8 mouse cellular contexts compared by ENCODE assay signal in the genomic region with DNA sequence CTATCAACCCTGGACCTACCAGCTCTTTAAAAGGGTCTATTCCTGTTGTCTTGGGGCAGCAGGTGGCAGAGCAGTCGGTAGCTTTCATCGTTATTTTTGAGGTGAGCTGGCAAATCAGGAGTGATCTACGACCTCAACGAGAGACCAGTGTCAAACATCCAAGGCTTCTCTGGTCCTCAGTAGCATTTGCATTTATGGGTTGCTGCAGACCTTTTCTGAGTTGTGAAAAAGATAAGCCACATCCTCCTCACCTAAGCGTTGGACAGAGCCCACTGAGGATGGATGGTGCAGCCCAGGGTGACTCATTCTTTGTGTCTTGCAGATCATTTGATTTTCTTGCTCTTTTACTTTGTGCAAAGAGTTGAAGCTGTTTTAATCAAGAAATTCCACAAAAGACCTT. TPM values are rescaled to one million over a fixed set of nuclear protein-coding genes. Genes with fewer than 3 reads are reported as not detected.
DNase-seq lines count a peak whose midpoint lies in the region; ATAC-seq and TF ChIP-seq lines count a peak whose summit lies in the region.

No protein-coding gene starts in this region.

- H3K9me3 ChIP-seq in heart, embryonic 13.5 days, result no peaks in the 10 kb centered on the region
- no peaks in the 10 kb centered on the region for H3K9me3 ChIP-seq in ES-Bruce4 (replicated peaks; ENCODE audit: control insufficient read depth, insufficient read depth, low read length, poor library complexity, severe bottlenecking)
- no peaks in the 10 kb centered on the region for H3K9me3 ChIP-seq in forebrain, embryonic 11.5 days (ENCODE audit: control insufficient read depth, low read length)

- peaks cover 17% of the 10 kb centered on the region; the same call in 1 of the 2 replicates for H3K79me2 ChIP-seq in liver, adult 2 months (ENCODE audit: control insufficient read depth, insufficient read depth, low read length)

- peak overlapping the region; percentile 97 for H3K4me3 ChIP-seq in heart, embryonic 13.5 days
- peak overlapping the region; percentile 87 for H3K4me3 ChIP-seq in ES-Bruce4 (ENCODE audit: low read depth, low read length)
- H3K4me3 ChIP-seq in forebrain, embryonic 11.5 days (ENCODE audit: low read depth, low read length), result peak overlapping the region; percentile 92
- peak overlapping the region; percentile 98 for H3K4me3 ChIP-seq in liver, adult 2 months (ENCODE audit: insufficient read depth, low read depth, low read length)
- peak overlapping the region; percentile 87 for H3K4me3 ChIP-seq in small intestine, adult 2 months (ENCODE audit: low read depth, low read length)

- no peaks in the 10 kb centered on the region for H3K27me3 ChIP-seq in heart, embryonic 13.5 days (replicated peaks)
- H3K27me3 ChIP-seq in ES-Bruce4 (ENCODE audit: control insufficient read depth, insufficient read depth, low read length, poor library complexity, severe bottlenecking), result no peaks in the 10 kb centered on the region
- H3K27me3 ChIP-seq in forebrain, embryonic 11.5 days (ENCODE audit: control insufficient read depth, insufficient read depth, low read length), result no peaks in the 10 kb centered on the region
- H3K27me3 ChIP-seq in liver, adult 2 months (ENCODE audit: control insufficient read depth, insufficient read depth, low read length), result no peaks in the 10 kb centered on the region
- no peaks in the 10 kb centered on the region for H3K27me3 ChIP-seq in small intestine, adult 2 months (ENCODE audit: control insufficient read depth, insufficient read depth, low read length)

- H3K4me1 ChIP-seq in heart, embryonic 13.5 days, result peaks cover 14% of the 10 kb centered on the region
- no peaks in the 10 kb centered on the region for H3K4me1 ChIP-seq in ES-Bruce4 (ENCODE audit: control insufficient read depth, insufficient read depth, low read length)
- no peaks in the 10 kb centered on the region; the same call in 1 of the 2 replicates for H3K4me1 ChIP-seq in forebrain, embryonic 11.5 days (replicated peaks; ENCODE audit: control insufficient read depth, insufficient read depth, low read length)
- peaks cover 10% of the 10 kb centered on the region for H3K4me1 ChIP-seq in liver, adult 2 months (ENCODE audit: control insufficient read depth, insufficient read depth, low read length)
- peaks cover 3% of the 10 kb centered on the region; the same call in 1 of the 2 replicates for H3K4me1 ChIP-seq in small intestine, adult 2 months (ENCODE audit: control insufficient read depth, insufficient read depth, insufficient read length, low read length)

- TF ChIP-seq CTCF in ES-Bruce4 (IDR thresholded peaks at IDR 0.05; ENCODE audit: low read depth, low read length), result no peak
- no peak for TF ChIP-seq CTCF in liver, adult 2 months (IDR thresholded peaks at IDR 0.05; ENCODE audit: low read depth, low read length)
- no peak for TF ChIP-seq CTCF in small intestine, adult 2 months (IDR thresholded peaks at IDR 0.05; ENCODE audit: extremely low read depth, insufficient read length, insufficient replicate concordance, low read depth, low read length)

- H3K27ac ChIP-seq in heart, embryonic 13.5 days (replicated peaks), result no peak overlapping the region; the same call in none of the 2 replicates
- H3K27ac ChIP-seq in ES-Bruce4 (ENCODE audit: insufficient read depth, low read length), result no peak overlapping the region
- no peak overlapping the region for H3K27ac ChIP-seq in forebrain, embryonic 11.5 days (ENCODE audit: low read depth, low read length)
- H3K27ac ChIP-seq in liver, adult 2 months (replicated peaks; ENCODE audit: insufficient read depth, low read depth, low read length), result no peak overlapping the region
- H3K27ac ChIP-seq in small intestine, adult 2 months (ENCODE audit: insufficient read depth, low read depth, low read length), result peak overlapping the region; percentile 58

- TF ChIP-seq POLR2A in ES-Bruce4 (IDR thresholded peaks at IDR 0.05; ENCODE audit: insufficient read depth, low read length), result no peak
- TF ChIP-seq POLR2A in liver, adult 2 months (IDR thresholded peaks at IDR 0.05; ENCODE audit: extremely low read depth, insufficient read depth, low read length), result no peak
- no peak for TF ChIP-seq POLR2A in small intestine, adult 2 months (IDR thresholded peaks at IDR 0.05; ENCODE audit: low read depth, low read length)

- H3K9ac ChIP-seq in heart, embryonic 13.5 days, result peak overlapping the region; percentile 93
- 0 out of 2 replicates have a peak overlapping the region, but pooled peaks have one; percentile 80 for H3K9ac ChIP-seq in ES-Bruce4 (ENCODE audit: low read depth, poor library complexity, severe bottlenecking)
- H3K9ac ChIP-seq in forebrain, embryonic 11.5 days (ENCODE audit: low read length), result peak overlapping the region; percentile 87
- peak overlapping the region; percentile 42 for H3K9ac ChIP-seq in liver, adult 2 months (ENCODE audit: low read depth, low read length)

- 5% methylated on average over 5 of the region's 5 CpGs for WGBS in heart, embryonic 13.5 days
- WGBS in forebrain, embryonic 11.5 days, result 13% methylated on average over 5 of the region's 5 CpGs
- 0% methylated on average over 5 of the region's 5 CpGs for WGBS in liver, adult 2 months
- WGBS in small intestine, adult 2 months, result 1% methylated on average over 5 of the region's 5 CpGs

- no peak for ATAC-seq in heart, embryonic 13.5 days (ENCODE audit: extremely low read depth, insufficient number of reproducible peaks, low FRiP score, low TSS enrichment)
- ATAC-seq in forebrain, embryonic 11.5 days (replicated peaks; ENCODE audit: low FRiP score), result 0 out of 2 replicates have a peak, but pooled peaks have one; percentile 18

- TF ChIP-seq EP300 in ES-Bruce4 (IDR thresholded peaks at IDR 0.05; ENCODE audit: insufficient read depth, low read depth, low read length), result no peak

- no peaks in the 10 kb centered on the region; the same call in 1 of the 2 replicates for H3K36me3 ChIP-seq in heart, embryonic 13.5 days
- no peaks in the 10 kb centered on the region for H3K36me3 ChIP-seq in ES-Bruce4 (ENCODE audit: control insufficient read depth, insufficient read depth, low read length, poor library complexity, severe bottlenecking)
- no peaks in the 10 kb centered on the region for H3K36me3 ChIP-seq in forebrain, embryonic 11.5 days (ENCODE audit: control insufficient read depth, insufficient read depth, low read length)
- H3K36me3 ChIP-seq in liver, adult 2 months (ENCODE audit: control insufficient read depth, insufficient read depth, low read length), result no peaks in the 10 kb centered on the region
- 0 out of 2 replicates have a peak, but pooled peaks cover under 1% of the 10 kb centered on the region for H3K36me3 ChIP-seq in small intestine, adult 2 months (ENCODE audit: control insufficient read depth, insufficient read depth, low read length)

- peak overlapping the region; percentile 94 for H3K4me2 ChIP-seq in heart, embryonic 13.5 days
- peak overlapping the region; percentile 86 for H3K4me2 ChIP-seq in forebrain, embryonic 11.5 days (ENCODE audit: low read depth, low read length, severe bottlenecking)

- no peak for DNase-seq in heart, postnatal 4 days
- no peak for DNase-seq in forebrain, embryonic 11.5 days (ENCODE audit: low spot score)
- DNase-seq in liver, adult 2 months (ENCODE audit: extremely low read depth, low read depth, low spot score), result no peak
- DNase-seq in layer of hippocampus, adult 8-10 months (ENCODE audit: low spot score in 2 of 2), result no peak
- DNase-seq in layer of hippocampus, postnatal 36 days, result no peak

RNA-seq across cellular contexts. Expression of a gene that starts 0.5 kb away (rescaled TPM):
- 47.7 and 52.0 TPM in 2 replicates for polyA plus RNA-seq in heart, embryonic 13.5 days (2015; fragmentation: Nextera tagmentation; extraction: Ambion mirVana)
- 10 to 100 TPM; 91.9 to 96.1 TPM for total RNA-seq in heart, postnatal 4 days (2021)
- polyA plus RNA-seq in ES-Bruce4 (2011; ENCODE audit: insufficient read depth, insufficient read length, low read depth, missing spikeins), result 123 and 128 TPM in 2 replicates
- 31.8 and 39.1 TPM in 2 replicates for polyA plus RNA-seq in forebrain, embryonic 11.5 days (2014; fragmentation: Nextera tagmentation; extraction: Ambion mirVana)
- 29.6 and 29.8 TPM in 2 replicates for total RNA-seq in liver, adult 2 months (2014; rRNA removed)
- polyA plus RNA-seq in liver, adult 2 months (2012; rRNA removed), result 7.2 and 7.4 TPM in 2 replicates
- polyA plus RNA-seq in small intestine, adult 2 months (2012; rRNA removed), result 61.1 and 214 TPM in 2 replicates
- total RNA-seq in layer of hippocampus, adult 8-10 months (2022), result 10 to 100 TPM; 44.1 to 52.0 (median 45.9) TPM
- 10 to 100 TPM; 38.1 to 43.4 TPM for total RNA-seq in layer of hippocampus, postnatal 36 days (2021)

RNA-seq across cellular contexts. Expression of a gene that starts 0.9 kb away (rescaled TPM):
- 8.5 and 9.2 TPM in 2 replicates for polyA plus RNA-seq in heart, embryonic 13.5 days (2015; fragmentation: Nextera tagmentation; extraction: Ambion mirVana)
- 10 to 100 TPM; 11.8 to 13.2 TPM for total RNA-seq in heart, postnatal 4 days (2021)
- polyA plus RNA-seq in ES-Bruce4 (2011; ENCODE audit: insufficient read depth, insufficient read length, low read depth, missing spikeins), result 6.9 and 8.0 TPM in 2 replicates
- polyA plus RNA-seq in forebrain, embryonic 11.5 days (2014; fragmentation: Nextera tagmentation; extraction: Ambion mirVana), result 9.8 and 11.3 TPM in 2 replicates
- 21.6 and 27.0 TPM in 2 replicates for total RNA-seq in liver, adult 2 months (2014; rRNA removed)
- 5.1 and 5.9 TPM in 2 replicates for polyA plus RNA-seq in liver, adult 2 months (2012; rRNA removed)
- polyA plus RNA-seq in small intestine, adult 2 months (2012; rRNA removed), result 10.2 and 18.8 TPM in 2 replicates
- 1 to 10 TPM; 6.8 to 8.9 (median 7.8) TPM for total RNA-seq in layer of hippocampus, adult 8-10 months (2022)
- 1 to 10 TPM; 6.0 to 7.6 TPM for total RNA-seq in layer of hippocampus, postnatal 36 days (2021)

RNA-seq across cellular contexts. Expression of a gene that starts 34.3 kb away (rescaled TPM):
- polyA plus RNA-seq in heart, embryonic 13.5 days (2015; fragmentation: Nextera tagmentation; extraction: Ambion mirVana), result 39.9 and 46.4 TPM in 2 replicates
- total RNA-seq in heart, postnatal 4 days (2021), result 10 to 100 TPM; 28.5 to 29.2 TPM
- 15.7 and 25.9 TPM in 2 replicates for polyA plus RNA-seq in ES-Bruce4 (2011; ENCODE audit: insufficient read depth, insufficient read length, low read depth, missing spikeins)
- polyA plus RNA-seq in forebrain, embryonic 11.5 days (2014; fragmentation: Nextera tagmentation; extraction: Ambion mirVana), result 33.3 and 33.8 TPM in 2 replicates
- total RNA-seq in liver, adult 2 months (2014; rRNA removed), result 266 and 287 TPM in 2 replicates
- 241 and 259 TPM in 2 replicates for polyA plus RNA-seq in liver, adult 2 months (2012; rRNA removed)
- polyA plus RNA-seq in small intestine, adult 2 months (2012; rRNA removed), result 10.8 and 11.0 TPM in 2 replicates
- total RNA-seq in layer of hippocampus, adult 8-10 months (2022), result 10 to 100 TPM; 43.5 to 64.1 (median 62.3) TPM
- total RNA-seq in layer of hippocampus, postnatal 36 days (2021), result 10 to 100 TPM; 48.7 to 55.0 TPM

RNA-seq across cellular contexts. Expression of a gene that starts 38.6 kb away (rescaled TPM):
- polyA plus RNA-seq in heart, embryonic 13.5 days (2015; fragmentation: Nextera tagmentation; extraction: Ambion mirVana), result 23.7 and 29.7 TPM in 2 replicates
- total RNA-seq in heart, postnatal 4 days (2021), result 10 to 100 TPM; 21.6 to 23.9 TPM
- polyA plus RNA-seq in ES-Bruce4 (2011; ENCODE audit: insufficient read depth, insufficient read length, low read depth, missing spikeins), result 16.3 and 20.9 TPM in 2 replicates
- polyA plus RNA-seq in forebrain, embryonic 11.5 days (2014; fragmentation: Nextera tagmentation; extraction: Ambion mirVana), result 16.1 and 16.7 TPM in 2 replicates
- total RNA-seq in liver, adult 2 months (2014; rRNA removed), result 81.7 and 105 TPM in 2 replicates
- 32.7 and 46.0 TPM in 2 replicates for polyA plus RNA-seq in liver, adult 2 months (2012; rRNA removed)
- 2.4 and 3.3 TPM in 2 replicates for polyA plus RNA-seq in small intestine, adult 2 months (2012; rRNA removed)
- total RNA-seq in layer of hippocampus, adult 8-10 months (2022), result 1 to 10 TPM; 5.8 to 9.3 (median 7.3) TPM
- 1 to 10 TPM; 6.2 to 7.8 TPM for total RNA-seq in layer of hippocampus, postnatal 36 days (2021)

Comparison
In these comparisons a context has a peak if more than half of its experiments do, and no peak if none do; other contexts are left out.
1. H3K9ac ChIP-seq: peak in every context shown above with its lines; median percentile 93 in heart, embryonic 13.5 days; 87 in forebrain, embryonic 11.5 days; 80 in ES-Bruce4; 42 in liver, adult 2 months.